Mouse (Mus musculus) right cerebral cortex, postnatal 25 days (tissue): ENCODE results near the gene Mthfd1.

Experiments
- DNase-seq: peaks from one replicate; pipeline ENCODE4 v3.0.0; 2022

Mthfd1 gene

GRCm38 (mm10) chr12:76306852-76307561 lies 51.9 kb downstream of the Mthfd1 start:
- DNase-seq = no peak

- DNase-seq = peak; percentile 57
These were observed 52.9 kb downstream of the Mthfd1 start for GRCm38 (mm10) chr12:76307964-76308363.

- DNase-seq = no peak
These were observed 53.3 kb downstream of the Mthfd1 start for GRCm38 (mm10) chr12:76308436-76308835.

- no peak for DNase-seq
These were observed 54.9 kb downstream of the Mthfd1 start for GRCm38 (mm10) chr12:76310007-76310406.

GRCm38 (mm10) chr12:76310633-76311032 lies 55.5 kb downstream of the Mthfd1 start:
- no peak for DNase-seq

- no peak for DNase-seq
These were observed 56.1 kb downstream of the Mthfd1 start for GRCm38 (mm10) chr12:76311227-76311626.

- no peak for DNase-seq
These were observed 56.9 kb downstream of the Mthfd1 start for GRCm38 (mm10) chr12:76311951-76312350.

GRCm38 (mm10) chr12:76318282-76319212 lies 63.4 kb downstream of the Mthfd1 start:
- no peak for DNase-seq

GRCm38 (mm10) chr12:76324679-76325431 lies 69.8 kb downstream of the Mthfd1 start, which contains the start of gene Akap5:
Gene Akap5, plus strand, starts transcription at chr12:76324891.
- peak; percentile 82 for DNase-seq

GRCm38 (mm10) chr12:76326437-76327220 lies 71.5 kb downstream of the Mthfd1 start:
- DNase-seq = peak; percentile 71

GRCm38 (mm10) chr12:76328567-76329354 lies 73.7 kb downstream of the Mthfd1 start:
- no peak for DNase-seq

- no peak for DNase-seq
These were observed 78.6 kb downstream of the Mthfd1 start for GRCm38 (mm10) chr12:76333688-76334087.

- DNase-seq = no peak
These were observed 80.5 kb downstream of the Mthfd1 start for GRCm38 (mm10) chr12:76335641-76336040.

- DNase-seq = no peak
These were observed 81.2 kb downstream of the Mthfd1 start for GRCm38 (mm10) chr12:76336111-76336965.

GRCm38 (mm10) chr12:76341080-76341479 lies 86.0 kb downstream of the Mthfd1 start:
- peak; percentile 21 for DNase-seq

GRCm38 (mm10) chr12:76345759-76346455 lies 90.8 kb downstream of the Mthfd1 start:
- no peak for DNase-seq

- no peak for DNase-seq
These were observed 94.7 kb downstream of the Mthfd1 start for GRCm38 (mm10) chr12:76349680-76350220.

- no peak for DNase-seq
These were observed 105.8 kb downstream of the Mthfd1 start for GRCm38 (mm10) chr12:76360868-76361267.
